Mouse (Mus musculus) MEL (cell line): Measurements from ENCODE around the gene Exoc6b.

ENCODE experiments used
- CTCF ChIP-seq, 3 experiments: IDR thresholded peaks in 2 of 3; conservative IDR thresholded peaks in 1 of 3; 2 replicates each; pipeline ENCODE4 v1.5.1; 2011 to 2012; ENCODE audit warnings: low read length in 3 of 3, low read depth in 2 of 3, mild to moderate bottlenecking in 2 of 3, improper control_type of control experiment in 1 of 3, inconsistent platforms in 1 of 3, mixed read lengths in 1 of 3, moderate library complexity in 1 of 3; ENCODE audit not compliant: control insufficient read depth in 1 of 3, insufficient read depth in 1 of 3, poor library complexity in 1 of 3, severe bottlenecking in 1 of 3
- ELF1 ChIP-seq: IDR thresholded peaks from 2 replicates; pipeline ENCODE4 v1.6.1; 2014; ENCODE audit warnings: low read depth, mild to moderate bottlenecking, inconsistent platforms, low read length, improper control_type of control experiment, moderate library complexity
- POLR2A ChIP-seq, 2 experiments: IDR thresholded peaks; 2 replicates each; pipeline ENCODE4 v1.6.1; 2011 to 2012; ENCODE audit warnings: low read length in 2 of 2, mild to moderate bottlenecking in 2 of 2, control low read depth in 1 of 2, improper control_type of control experiment in 1 of 2, low read depth in 1 of 2, moderate library complexity in 1 of 2; ENCODE audit not compliant: control insufficient read depth in 1 of 2, insufficient read depth in 1 of 2, poor library complexity in 1 of 2
- POLR2AphosphoS5 ChIP-seq: IDR thresholded peaks from 2 replicates; pipeline ENCODE4 v1.6.1; 2012; ENCODE audit warnings: low read depth, borderline replicate concordance, mild to moderate bottlenecking, inconsistent platforms, low read length, moderate library complexity, mixed read lengths
- TAL1 ChIP-seq: IDR thresholded peaks from 2 replicates; pipeline ENCODE4 v1.6.1; 2012; ENCODE audit warnings: mild to moderate bottlenecking, inconsistent platforms, low read length, moderate library complexity, mixed read lengths
- USF2 ChIP-seq, 2 experiments: IDR thresholded peaks; 2 replicates each; pipeline ENCODE4 v1.6.1; 2011 to 2012; ENCODE audit warnings: improper control_type of control experiment in 2 of 2, low read length in 2 of 2, borderline replicate concordance in 1 of 2, inconsistent platforms in 1 of 2, low read depth in 1 of 2, mild to moderate bottlenecking in 1 of 2; ENCODE audit not compliant: insufficient read depth in 1 of 2
- ZC3H11A ChIP-seq: IDR thresholded peaks from 2 replicates; pipeline ENCODE4 v1.6.1; 2012; ENCODE audit warnings: low read depth, mild to moderate bottlenecking, inconsistent platforms, low read length, improper control_type of control experiment
- ZMIZ1 ChIP-seq: IDR thresholded peaks from 2 replicates; pipeline ENCODE4 v1.6.1; 2012; ENCODE audit warnings: low read depth, mild to moderate bottlenecking, inconsistent platforms, low read length, improper control_type of control experiment, moderate library complexity

- no peak for TF ChIP-seq ELF1
- TF ChIP-seq USF2 (IDR thresholded peaks at IDR 0.05; ENCODE audit: borderline replicate concordance in 1 of 2, insufficient read depth in 1 of 2, low read depth in 1 of 2, low read length in 2 of 2), result no peak
- TF ChIP-seq ZMIZ1, result no peak
- TF ChIP-seq POLR2A (IDR thresholded peaks at IDR 0.05; ENCODE audit: control insufficient read depth in 1 of 2, insufficient read depth in 1 of 2, low read depth in 1 of 2, low read length in 2 of 2, poor library complexity in 1 of 2), result no peak
- no peak for TF ChIP-seq CTCF (IDR thresholded peaks at IDR 0.05 in 2 of 3, conservative IDR thresholded peaks at IDR 0.05 in 1 of 3; ENCODE audit: control insufficient read depth in 1 of 3, insufficient read depth in 1 of 3, low read depth in 2 of 3, low read length in 3 of 3, poor library complexity in 1 of 3, severe bottlenecking in 1 of 3)
- TF ChIP-seq TAL1, result no peak
- no peak for TF ChIP-seq POLR2AphosphoS5
- no peak for TF ChIP-seq ZC3H11A
Observed at GRCm38 (mm10) chr6:85024403-85024802, 44.9 kb downstream of the Exoc6b start.
